Mouse (Mus musculus): Measurements from ENCODE around the gene F2rl2. TPM values are rescaled to one million over a fixed set of nuclear protein-coding genes. Genes with fewer than 3 reads are reported as not detected.

F2rl2 gene
- polyA plus RNA-seq, 1 experiment from 2014 or later = 0.51 TPM

- Histone ChIP-seq H3K9me3 (replicated peaks; ENCODE audit: control insufficient read depth, low read length) (no peaks in the 10 kb centered on the region), H3K27ac (ENCODE audit: low read depth, low read length) (no peak overlapping the region), H3K4me1 (ENCODE audit: control insufficient read depth, insufficient read depth, low read length) (no peaks in the 10 kb centered on the region), H3K36me3 (ENCODE audit: control insufficient read depth, insufficient read depth, low read length) (no peaks in the 10 kb centered on the region), H3K27me3 (replicated peaks; ENCODE audit: control insufficient read depth, insufficient read depth, low read length) (no peaks in the 10 kb centered on the region), H3K4me3 (ENCODE audit: low read depth, low read length) (no peak overlapping the region), H3K9ac (ENCODE audit: low read length) (no peak overlapping the region), H3K4me2 (ENCODE audit: low read length) (no peak overlapping the region)
- DNase-seq (ENCODE audit: low spot score) (peak; percentile 62), ATAC-seq (peak; percentile 83)
- WGBS = 13% methylated on average over 6 of the region's 6 CpGs
Observed at GRCm38 (mm10) chr13:95746509-95746908, 49.9 kb downstream of the F2rl2 start.

DNA sequence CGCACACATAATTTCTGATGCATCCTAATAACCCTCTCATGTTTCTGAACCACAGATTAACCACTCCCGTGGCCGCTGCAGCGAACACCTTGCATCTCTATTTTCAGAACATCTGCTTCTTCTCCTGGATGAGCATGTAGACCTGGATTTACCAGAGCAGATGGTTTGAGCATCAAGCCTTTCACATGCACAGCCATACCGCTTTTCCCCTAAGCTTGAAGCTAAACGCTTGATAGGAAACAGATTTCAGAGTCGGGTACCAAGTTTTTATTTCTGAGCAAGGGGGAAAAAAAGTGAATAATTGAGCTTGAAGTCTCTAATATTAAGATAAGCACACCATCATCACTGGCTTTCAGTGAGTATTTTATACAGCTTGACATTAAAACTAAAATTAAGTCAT is 50.4 kb downstream of the F2rl2 start:
- Histone ChIP-seq H3K36me3 (ENCODE audit: control insufficient read depth, insufficient read depth, low read length) (no peaks in the 10 kb centered on the region), H3K27ac (ENCODE audit: low read depth, low read length) (no peak overlapping the region), H3K9ac (ENCODE audit: low read length) (no peak overlapping the region), H3K4me3 (ENCODE audit: low read depth, low read length) (no peak overlapping the region), H3K27me3 (replicated peaks; ENCODE audit: control insufficient read depth, insufficient read depth, low read length) (no peaks in the 10 kb centered on the region), H3K4me2 (ENCODE audit: low read length) (no peak overlapping the region), H3K9me3 (replicated peaks; ENCODE audit: control insufficient read depth, low read length) (no peaks in the 10 kb centered on the region), H3K4me1 (ENCODE audit: control insufficient read depth, insufficient read depth, low read length) (no peaks in the 10 kb centered on the region)
- no peak for DNase-seq (ENCODE audit: low spot score)
- no peak for ATAC-seq
- 83% methylated on average over 7 of the region's 7 CpGs for WGBS

DNA sequence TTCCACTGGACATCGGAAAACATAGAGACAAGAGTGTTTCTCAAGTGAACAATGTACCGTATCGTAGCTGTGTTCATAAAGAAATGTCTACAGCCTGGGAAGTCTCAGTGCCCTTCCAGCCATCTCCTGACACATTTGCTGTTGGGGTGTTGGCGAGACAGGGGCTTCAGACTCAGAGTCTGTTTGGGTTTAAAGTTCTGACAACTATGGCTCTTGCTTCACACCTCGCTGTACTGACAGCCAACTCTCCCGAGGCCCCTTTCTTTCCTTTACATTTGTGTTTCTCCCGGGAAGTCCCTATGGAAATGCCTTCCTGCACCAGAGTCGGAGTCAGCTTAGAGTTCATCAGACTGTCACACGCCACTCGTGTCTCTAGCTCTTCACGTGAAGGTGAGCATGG is 50.9 kb downstream of the F2rl2 start:
- Histone ChIP-seq H3K4me3 (ENCODE audit: low read depth, low read length) (no peak overlapping the region), H3K27me3 (replicated peaks; ENCODE audit: control insufficient read depth, insufficient read depth, low read length) (no peaks in the 10 kb centered on the region), H3K9me3 (replicated peaks; ENCODE audit: control insufficient read depth, low read length) (no peaks in the 10 kb centered on the region), H3K27ac (ENCODE audit: low read depth, low read length) (no peak overlapping the region), H3K9ac (ENCODE audit: low read length) (no peak overlapping the region), H3K4me2 (ENCODE audit: low read length) (no peak overlapping the region), H3K36me3 (ENCODE audit: control insufficient read depth, insufficient read depth, low read length) (no peaks in the 10 kb centered on the region), H3K4me1 (ENCODE audit: control insufficient read depth, insufficient read depth, low read length) (no peaks in the 10 kb centered on the region)
- DNase-seq (ENCODE audit: low spot score) (no peak), ATAC-seq (no peak)
- 88% methylated on average over 11 of the region's 11 CpGs for WGBS

Other genes with a start within 250 kb of the F2rl2 start
- not detected in 2 replicates for gene S100z, start 218.1 kb upstream of the F2rl2 start, polyA plus RNA-seq (2014; fragmentation: Nextera tagmentation; extraction: Ambion mirVana)
- 0.17 and 0.30 TPM in 2 replicates for gene F2rl1, start 171.6 kb upstream of the F2rl2 start, polyA plus RNA-seq (2014; fragmentation: Nextera tagmentation; extraction: Ambion mirVana)
- gene F2r, start 78.4 kb upstream of the F2rl2 start, polyA plus RNA-seq (2014; fragmentation: Nextera tagmentation; extraction: Ambion mirVana) = 76.2 and 80.5 TPM in 2 replicates
- gene Iqgap2, start 195.1 kb downstream of the F2rl2 start, polyA plus RNA-seq (2014; fragmentation: Nextera tagmentation; extraction: Ambion mirVana) = 4.2 and 4.4 TPM in 2 replicates

Data from forebrain, embryonic 14.5 days (tissue).